Mouse (Mus musculus): ENCODE measurements at regions not wholly inside any gene's neighbourhood (a gene's known extent, or its start where the extent isn't known, plus 50 kb on each side); places are given as distances from the start of the nearest gene placed in this dataset.

- H3K4me1 ChIP-seq (ENCODE audit: control insufficient read depth, insufficient read depth, low read length), result no peaks in the 10 kb centered on the region
- TF ChIP-seq POLR2A (IDR thresholded peaks at IDR 0.05; ENCODE audit: low read depth, low read length), result no peak
- TF ChIP-seq CTCF (conservative IDR thresholded peaks at IDR 0.05; ENCODE audit: insufficient read depth, insufficient read length, low read depth, low read length), result no peak
- no peaks in the 10 kb centered on the region for H3K27me3 ChIP-seq (replicated peaks; ENCODE audit: control insufficient read depth, insufficient read depth, low read length)
- no peaks in the 10 kb centered on the region for H3K36me3 ChIP-seq (ENCODE audit: control insufficient read depth, insufficient read depth, low read length)
- H3K4me3 ChIP-seq (ENCODE audit: insufficient read depth, low read depth, low read length), result no peak overlapping the region
- no peak overlapping the region for H3K27ac ChIP-seq (ENCODE audit: insufficient read depth, low read depth, low read length)
- DNase-seq, result no peak
- 89% methylated on average over 5 of the region's 5 CpGs for WGBS
Observed at GRCm38 (mm10) chr16:50065336-50066082, 265.2 kb downstream of the Cd47 start.

- no peak for TF ChIP-seq POLR2A (IDR thresholded peaks at IDR 0.05; ENCODE audit: low read depth, low read length)
- no peak for TF ChIP-seq CTCF (conservative IDR thresholded peaks at IDR 0.05; ENCODE audit: insufficient read depth, insufficient read length, low read depth, low read length)
- Histone ChIP-seq H3K27me3 (replicated peaks; ENCODE audit: control insufficient read depth, insufficient read depth, low read length) (no peaks in the 10 kb centered on the region), H3K27ac (ENCODE audit: insufficient read depth, low read depth, low read length) (no peak overlapping the region), H3K4me3 (ENCODE audit: insufficient read depth, low read depth, low read length) (no peak overlapping the region), H3K36me3 (ENCODE audit: control insufficient read depth, insufficient read depth, low read length) (no peaks in the 10 kb centered on the region), H3K4me1 (ENCODE audit: control insufficient read depth, insufficient read depth, low read length) (no peaks in the 10 kb centered on the region)
- WGBS, result 61% methylated on average over 4 of the region's 4 CpGs
- DNase-seq, result peak; percentile 16
Observed at GRCm38 (mm10) chr16:50069033-50069432, 268.7 kb downstream of the Cd47 start.

DNA sequence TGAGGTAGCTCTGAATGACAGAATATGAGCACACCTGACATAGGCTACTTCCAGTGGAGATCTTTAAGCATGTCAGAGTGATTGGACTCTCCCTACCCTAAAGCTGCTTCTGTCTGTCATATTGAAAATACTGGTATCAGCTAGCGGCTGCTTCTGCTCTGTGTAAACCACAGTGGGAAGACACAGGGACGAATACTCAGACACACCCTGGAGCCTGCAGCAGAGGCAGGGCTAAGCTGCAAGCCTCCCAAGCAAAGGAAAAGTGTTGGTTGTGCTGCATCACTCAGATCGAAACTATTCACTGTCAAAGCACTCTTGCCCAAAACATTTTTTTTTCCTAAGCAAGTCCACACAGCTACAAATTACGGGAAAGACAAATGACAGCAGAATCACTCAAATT, 270.4 kb downstream of the Cd47 start:
- Histone ChIP-seq H3K27me3 (replicated peaks; ENCODE audit: control insufficient read depth, insufficient read depth, low read length) (no peaks in the 10 kb centered on the region), H3K36me3 (ENCODE audit: control insufficient read depth, insufficient read depth, low read length) (no peaks in the 10 kb centered on the region), H3K4me3 (ENCODE audit: insufficient read depth, low read depth, low read length) (no peak overlapping the region), H3K4me1 (ENCODE audit: control insufficient read depth, insufficient read depth, low read length) (no peaks in the 10 kb centered on the region), H3K27ac (ENCODE audit: insufficient read depth, low read depth, low read length) (no peak overlapping the region)
- TF ChIP-seq CTCF (conservative IDR thresholded peaks at IDR 0.05; ENCODE audit: insufficient read depth, insufficient read length, low read depth, low read length) (no peak), POLR2A (IDR thresholded peaks at IDR 0.05; ENCODE audit: low read depth, low read length) (no peak)
- 70% methylated on average over 4 of the region's 4 CpGs for WGBS
- no peak for DNase-seq

- no peak overlapping the region for H3K4me3 ChIP-seq (ENCODE audit: insufficient read depth, low read depth, low read length)
- no peak for TF ChIP-seq CTCF (conservative IDR thresholded peaks at IDR 0.05; ENCODE audit: insufficient read depth, insufficient read length, low read depth, low read length)
- no peak for TF ChIP-seq POLR2A (IDR thresholded peaks at IDR 0.05; ENCODE audit: low read depth, low read length)
- H3K36me3 ChIP-seq (ENCODE audit: control insufficient read depth, insufficient read depth, low read length), result no peaks in the 10 kb centered on the region
- WGBS, result 56% methylated on average over 14 of the region's 14 CpGs
- DNase-seq, result no peak
- H3K27ac ChIP-seq (ENCODE audit: insufficient read depth, low read depth, low read length), result no peak overlapping the region
- no peaks in the 10 kb centered on the region for H3K4me1 ChIP-seq (ENCODE audit: control insufficient read depth, insufficient read depth, low read length)
- no peaks in the 10 kb centered on the region for H3K27me3 ChIP-seq (replicated peaks; ENCODE audit: control insufficient read depth, insufficient read depth, low read length)
Observed at GRCm38 (mm10) chr16:50072853-50073360, 272.6 kb downstream of the Cd47 start.

DNA sequence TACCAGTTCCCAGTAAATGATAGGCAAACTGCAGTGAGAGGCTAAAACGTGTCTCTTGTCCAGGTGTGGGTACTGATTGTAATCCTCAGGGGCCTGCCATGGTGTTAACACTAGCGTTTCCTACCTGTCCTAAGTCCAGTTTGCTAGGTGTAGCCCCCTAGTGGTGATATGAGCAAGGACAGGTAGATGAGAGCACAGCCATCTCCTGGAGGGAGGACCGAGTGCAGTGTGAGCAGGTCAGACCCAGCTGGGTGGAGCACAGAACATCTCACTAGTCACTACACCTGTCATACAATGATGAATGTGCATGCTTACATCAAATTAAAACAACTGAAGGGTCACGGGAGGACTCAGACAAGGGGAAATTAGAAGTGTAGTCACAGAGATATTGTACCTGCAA, 273.6 kb downstream of the Cd47 start:
- no peaks in the 10 kb centered on the region for H3K4me1 ChIP-seq (ENCODE audit: control insufficient read depth, insufficient read depth, low read length)
- 80% methylated on average over 4 of the region's 4 CpGs for WGBS
- no peak overlapping the region for H3K27ac ChIP-seq (ENCODE audit: insufficient read depth, low read depth, low read length)
- no peak for TF ChIP-seq POLR2A (IDR thresholded peaks at IDR 0.05; ENCODE audit: low read depth, low read length)
- TF ChIP-seq CTCF (conservative IDR thresholded peaks at IDR 0.05; ENCODE audit: insufficient read depth, insufficient read length, low read depth, low read length), result peak; percentile 47
- no peaks in the 10 kb centered on the region for H3K36me3 ChIP-seq (ENCODE audit: control insufficient read depth, insufficient read depth, low read length)
- H3K27me3 ChIP-seq (replicated peaks; ENCODE audit: control insufficient read depth, insufficient read depth, low read length), result no peaks in the 10 kb centered on the region
- no peak overlapping the region for H3K4me3 ChIP-seq (ENCODE audit: insufficient read depth, low read depth, low read length)
- DNase-seq, result peak; percentile 7

DNA sequence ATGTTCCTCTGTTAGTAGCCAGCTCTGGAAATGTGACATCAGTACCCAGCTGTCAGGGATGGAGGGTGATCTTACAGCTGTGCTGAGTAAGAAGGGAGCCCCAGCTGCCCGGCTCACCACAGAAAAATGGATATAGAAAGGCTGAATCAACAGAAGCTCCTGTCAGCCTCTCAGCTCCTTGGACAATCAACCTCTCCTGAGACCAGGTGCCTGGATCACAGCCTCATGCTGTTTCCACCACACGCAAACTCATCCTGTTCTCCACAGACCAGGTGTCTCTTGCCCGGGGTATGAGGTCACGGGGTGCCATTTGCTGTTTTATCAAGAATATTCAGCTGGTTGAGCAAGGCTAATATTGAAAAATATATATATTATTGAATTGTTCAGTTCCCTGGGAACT, 275.3 kb downstream of the Cd47 start:
- Histone ChIP-seq H3K4me3 (ENCODE audit: insufficient read depth, low read depth, low read length) (no peak overlapping the region), H3K36me3 (ENCODE audit: control insufficient read depth, insufficient read depth, low read length) (no peaks in the 10 kb centered on the region), H3K4me1 (ENCODE audit: control insufficient read depth, insufficient read depth, low read length) (no peaks in the 10 kb centered on the region), H3K27ac (ENCODE audit: insufficient read depth, low read depth, low read length) (no peak overlapping the region), H3K27me3 (replicated peaks; ENCODE audit: control insufficient read depth, insufficient read depth, low read length) (no peaks in the 10 kb centered on the region)
- TF ChIP-seq CTCF (conservative IDR thresholded peaks at IDR 0.05; ENCODE audit: insufficient read depth, insufficient read length, low read depth, low read length), result no peak
- no peak for DNase-seq
- 92% methylated on average over 4 of the region's 4 CpGs for WGBS

DNA sequence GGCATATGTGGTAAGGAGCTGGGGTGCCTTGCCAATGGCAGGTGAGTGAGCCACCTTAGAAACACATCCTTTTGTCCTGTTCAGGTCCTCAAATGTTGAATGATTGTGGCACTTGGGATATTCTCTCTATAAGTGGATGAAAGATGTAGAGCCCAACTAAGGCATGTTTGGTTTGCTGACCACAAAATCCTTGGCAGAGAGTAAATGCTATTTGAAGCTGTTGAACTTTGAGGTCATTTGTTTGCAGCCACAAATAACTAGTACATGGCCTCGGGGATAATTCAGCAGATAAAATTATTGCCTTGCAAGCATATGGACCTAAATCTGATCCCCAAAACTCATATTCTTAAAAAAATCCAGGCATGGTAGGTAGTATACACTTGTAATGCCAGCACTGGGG, 281.2 kb downstream of the Cd47 start:
- Histone ChIP-seq H3K36me3 (ENCODE audit: control insufficient read depth, insufficient read depth, low read length) (no peaks in the 10 kb centered on the region), H3K27me3 (replicated peaks; ENCODE audit: control insufficient read depth, insufficient read depth, low read length) (no peaks in the 10 kb centered on the region), H3K4me1 (ENCODE audit: control insufficient read depth, insufficient read depth, low read length) (no peaks in the 10 kb centered on the region), H3K27ac (ENCODE audit: insufficient read depth, low read depth, low read length) (no peak overlapping the region), H3K4me3 (ENCODE audit: insufficient read depth, low read depth, low read length) (no peak overlapping the region)
- DNase-seq, result no peak
- TF ChIP-seq CTCF (conservative IDR thresholded peaks at IDR 0.05; ENCODE audit: insufficient read depth, insufficient read length, low read depth, low read length) (no peak), POLR2A (IDR thresholded peaks at IDR 0.05; ENCODE audit: low read depth, low read length) (no peak)
- 63% methylated on average over 1 of the region's 1 CpGs for WGBS
